Mouse (Mus musculus): ENCODE results near the gene Gm44502. TPM values are rescaled to one million over a fixed set of nuclear protein-coding genes. Genes with fewer than 3 reads are reported as not detected.

Gm44502 gene
- total and polyA plus RNA-seq, 3 experiments: not detected

DNA sequence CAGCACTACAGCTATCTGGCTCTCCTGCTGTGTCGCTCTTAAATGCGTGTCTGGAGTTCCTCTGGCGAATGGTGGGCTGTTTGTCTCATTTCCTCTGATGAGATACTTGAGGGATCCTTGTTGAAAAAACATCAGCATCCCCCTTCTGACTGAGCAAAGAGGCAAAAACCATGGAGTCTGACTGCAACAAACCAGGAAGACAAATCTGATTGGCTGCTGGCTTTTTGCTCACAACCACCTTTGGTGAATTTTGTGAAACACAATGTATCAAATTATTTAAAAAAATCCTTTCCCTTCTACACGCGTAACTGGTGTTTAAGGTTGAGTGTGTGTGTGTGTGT is 46.9 kb upstream of the Gm44502 start:
- H3K4me1 ChIP-seq (ENCODE audit: control insufficient read depth in 1 of 2, insufficient read depth in 2 of 2, low read length in 2 of 2): peaks cover 0 to 9% of the 10 kb centered on the region in 2 experiments; a peak in 2 of 4 replicates
- DNase-seq (ENCODE audit: low read depth, low spot score): no peak
- H3K36me3 ChIP-seq (ENCODE audit: control insufficient read depth in 1 of 2, insufficient read depth in 2 of 2, low read length in 2 of 2): no peaks in the 10 kb centered on the region

GRCm38 (mm10) chr15:89475611-89476474 is 46.3 kb upstream of the Gm44502 start:
- Histone ChIP-seq H3K9ac (ENCODE audit: control insufficient read depth, low read depth, low read length, poor library complexity, severe bottlenecking) (peak overlapping the region; percentile 81), H3K79me2 (ENCODE audit: control insufficient read depth, insufficient read depth, low read length, poor library complexity) (no peaks in the 10 kb centered on the region; the same call in 1 of the 2 replicates), H3K4me3 (ENCODE audit: control insufficient read depth in 1 of 2, insufficient read depth in 1 of 2, low read depth in 2 of 2, low read length in 2 of 2) (peak overlapping the region; percentile 76), H3K27me3 (ENCODE audit: control insufficient read depth in 1 of 2, insufficient read depth in 2 of 2, low read length in 2 of 2) (no peaks in the 10 kb centered on the region), H3K27ac (ENCODE audit: control insufficient read depth, low read depth, low read length) (peak overlapping the region; percentile 91), H3K9me3 (replicated peaks; ENCODE audit: insufficient read depth, low read length) (no peaks in the 10 kb centered on the region), H3K36me3 (ENCODE audit: control insufficient read depth in 1 of 2, insufficient read depth in 2 of 2, low read length in 2 of 2) (no peaks in the 10 kb centered on the region), H3K4me1 (ENCODE audit: control insufficient read depth in 1 of 2, insufficient read depth in 2 of 2, low read length in 2 of 2) (peaks cover 0 to 9% of the 10 kb centered on the region in 2 experiments; a peak in 2 of 4 replicates)
- DNase-seq (ENCODE audit: low read depth, low spot score): peak; percentile 97
- TF ChIP-seq MAFK (IDR thresholded peaks at IDR 0.05; ENCODE audit: borderline replicate concordance, low read depth, low read length): no peak
- peak; percentile 78; the same call in 1 of the 2 replicates for TF ChIP-seq ZMIZ1 (IDR thresholded peaks at IDR 0.05; ENCODE audit: low read depth, low read length)
- TF ChIP-seq JUND (IDR thresholded peaks at IDR 0.05; ENCODE audit: low read depth, low read length): no peak
- peak; percentile 37; the same call in 1 of the 2 replicates for TF ChIP-seq HCFC1 (IDR thresholded peaks at IDR 0.05; ENCODE audit: low read depth, low read length)
- TF ChIP-seq POLR2A (IDR thresholded peaks at IDR 0.05; ENCODE audit: control insufficient read depth in 1 of 2, insufficient read depth in 1 of 2, low read depth in 1 of 2, low read length in 2 of 2, poor library complexity in 1 of 2): peak; percentile 42 to 83; a peak in 3 of 4 replicates
- TF ChIP-seq CHD1 (IDR thresholded peaks at IDR 0.05; ENCODE audit: low read depth, low read length): no peak
- peak; percentile 77 to 90 for TF ChIP-seq USF2 (IDR thresholded peaks at IDR 0.05; ENCODE audit: borderline replicate concordance in 1 of 2, insufficient read depth in 1 of 2, low read depth in 1 of 2, low read length in 2 of 2)
- TF ChIP-seq ETS1 (IDR thresholded peaks at IDR 0.05; ENCODE audit: low read depth, low read length): peak; percentile 63
- 0 out of 2 replicates have a peak, but pooled peaks have one; percentile 57 for TF ChIP-seq UBTF (IDR thresholded peaks at IDR 0.05; ENCODE audit: borderline replicate concordance, insufficient read depth, low read depth, low read length)
- peak; percentile 98 for TF ChIP-seq BHLHE40 (IDR thresholded peaks at IDR 0.05; ENCODE audit: borderline replicate concordance, low read depth, low read length)
- TF ChIP-seq EP300 (IDR thresholded peaks at IDR 0.05; ENCODE audit: low read depth in 1 of 2, low read length in 2 of 2): no peak
- TF ChIP-seq SIN3A (IDR thresholded peaks at IDR 0.05; ENCODE audit: low read length): peak; percentile 35; the same call in 1 of the 2 replicates
- 0 out of 2 replicates have a peak, but pooled peaks have one; percentile 27 for TF ChIP-seq RCOR1 (IDR thresholded peaks at IDR 0.05; ENCODE audit: low read depth, low read length)
- TF ChIP-seq CTCF (IDR thresholded peaks at IDR 0.05 in 2 of 3, conservative IDR thresholded peaks at IDR 0.05 in 1 of 3; ENCODE audit: control insufficient read depth in 1 of 3, insufficient read depth in 1 of 3, low read depth in 2 of 3, low read length in 3 of 3, poor library complexity in 1 of 3, severe bottlenecking in 1 of 3): no peak
- peak; percentile 71 for TF ChIP-seq MXI1 (IDR thresholded peaks at IDR 0.05; ENCODE audit: low read depth, low read length)
- TF ChIP-seq MYC (IDR thresholded peaks at IDR 0.05; ENCODE audit: low read depth, low read length): no peak
- peak; percentile 27; the same call in 1 of the 2 replicates for TF ChIP-seq TCF12 (IDR thresholded peaks at IDR 0.05; ENCODE audit: low read depth, low read length)
- peak; percentile 98 for TF ChIP-seq USF1 (IDR thresholded peaks at IDR 0.05; ENCODE audit: low read depth, low read length)
- TF ChIP-seq E2F4 (IDR thresholded peaks at IDR 0.05; ENCODE audit: borderline replicate concordance, low read depth, low read length): no peak
- TF ChIP-seq GATA1 (IDR thresholded peaks at IDR 0.05; ENCODE audit: low read depth, low read length): peak; percentile 67
- TF ChIP-seq NELFE (IDR thresholded peaks at IDR 0.05; ENCODE audit: low read depth, low read length): peak; percentile 87
- peak; percentile 89 for TF ChIP-seq MAX (IDR thresholded peaks at IDR 0.05; ENCODE audit: low read length)
- TF ChIP-seq MAZ (IDR thresholded peaks at IDR 0.05; ENCODE audit: low read depth, low read length): peak; percentile 65; the same call in 1 of the 2 replicates
- peak; percentile 58; the same call in 1 of the 2 replicates for TF ChIP-seq NRF1 (IDR thresholded peaks at IDR 0.05; ENCODE audit: insufficient read depth, low read depth, low read length, poor library complexity, severe bottlenecking)
- no peak for TF ChIP-seq KAT2A (conservative IDR thresholded peaks at IDR 0.05; ENCODE audit: low read depth, low read length)
- peak; percentile 35; the same call in 1 of the 2 replicates for TF ChIP-seq POLR2AphosphoS2 (IDR thresholded peaks at IDR 0.05; ENCODE audit: low read length)

More for the DNA sequence above, 46.9 kb upstream of the Gm44502 start:
- no peaks in the 10 kb centered on the region; the same call in 1 of the 2 replicates for H3K79me2 ChIP-seq (ENCODE audit: control insufficient read depth, insufficient read depth, low read length, poor library complexity)
- H3K4me3 ChIP-seq (ENCODE audit: control insufficient read depth in 1 of 2, insufficient read depth in 1 of 2, low read depth in 2 of 2, low read length in 2 of 2): peak overlapping the region; percentile 71 to 76
- H3K9me3 ChIP-seq (replicated peaks; ENCODE audit: insufficient read depth, low read length): no peaks in the 10 kb centered on the region
- H3K27ac ChIP-seq (ENCODE audit: control insufficient read depth, low read depth, low read length): peak overlapping the region; percentile 91
- peak overlapping the region; percentile 74 for H3K9ac ChIP-seq (ENCODE audit: control insufficient read depth, low read depth, low read length, poor library complexity, severe bottlenecking)
- TF ChIP-seq TBP (IDR thresholded peaks at IDR 0.05; ENCODE audit: low read depth, low read length) (no peak), SMC3 (IDR thresholded peaks at IDR 0.05; ENCODE audit: low read depth, low read length) (peak; percentile 4; the same call in 1 of the 2 replicates), TAL1 (IDR thresholded peaks at IDR 0.05; ENCODE audit: low read length) (no peak), NELFE (IDR thresholded peaks at IDR 0.05; ENCODE audit: low read depth, low read length) (peak; percentile 53; the same call in 1 of the 2 replicates)
- no peaks in the 10 kb centered on the region for H3K27me3 ChIP-seq (ENCODE audit: control insufficient read depth in 1 of 2, insufficient read depth in 2 of 2, low read length in 2 of 2)
